Mouse (Mus musculus) layer of hippocampus, adult 9-11 months (tissue): ENCODE results near the gene Gm49368.
"Not testable (repeated sequence)": the region's sequence is repeated elsewhere in the genome, so short reads cannot be mapped to it uniquely, and the experiment has no call there.

Experiments
- DNase-seq: peaks from one replicate; pipeline ENCODE4 v3.0.0; 2022

The Gm49368 gene

DNA sequence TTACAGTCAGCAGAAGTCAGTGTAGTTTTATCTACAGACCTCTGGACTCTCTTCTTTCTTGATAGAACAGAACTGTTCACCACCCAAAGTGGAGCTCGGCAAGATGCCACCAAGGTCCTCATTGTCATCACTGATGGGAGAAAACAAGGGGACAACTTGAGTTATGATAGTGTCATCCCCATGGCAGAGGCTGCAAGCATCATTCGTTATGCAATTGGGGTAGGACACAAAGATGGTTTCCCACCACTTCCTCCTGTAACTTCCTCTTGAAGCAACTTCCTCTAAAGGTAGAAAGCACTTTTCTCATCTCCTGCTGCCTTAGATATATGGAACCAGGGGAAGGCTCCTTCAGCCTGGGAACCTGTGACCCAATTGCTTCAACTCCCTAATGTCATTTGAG is 71.1 kb downstream of the Gm49368 start:
- DNase-seq, result no peak

DNA sequence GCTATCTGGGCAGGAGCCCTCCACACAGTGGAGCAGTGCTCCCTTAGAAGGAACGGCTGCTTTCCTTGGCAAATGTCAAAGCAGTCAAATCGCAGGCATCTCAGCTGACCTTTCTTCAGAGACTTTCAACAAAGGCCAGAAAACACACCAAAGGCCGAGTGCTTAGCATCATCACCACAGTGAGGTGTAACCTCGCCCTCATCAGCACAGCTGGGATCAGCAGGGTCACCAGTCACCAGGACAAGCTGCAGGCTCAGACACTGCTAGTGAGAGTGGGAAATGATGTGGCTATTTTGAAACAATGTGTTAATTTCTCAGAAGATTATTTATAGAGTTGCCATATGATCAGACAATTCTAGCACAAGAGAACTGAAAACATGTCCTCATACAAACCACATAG is 74.4 kb downstream of the Gm49368 start:
- no peak for DNase-seq

DNA sequence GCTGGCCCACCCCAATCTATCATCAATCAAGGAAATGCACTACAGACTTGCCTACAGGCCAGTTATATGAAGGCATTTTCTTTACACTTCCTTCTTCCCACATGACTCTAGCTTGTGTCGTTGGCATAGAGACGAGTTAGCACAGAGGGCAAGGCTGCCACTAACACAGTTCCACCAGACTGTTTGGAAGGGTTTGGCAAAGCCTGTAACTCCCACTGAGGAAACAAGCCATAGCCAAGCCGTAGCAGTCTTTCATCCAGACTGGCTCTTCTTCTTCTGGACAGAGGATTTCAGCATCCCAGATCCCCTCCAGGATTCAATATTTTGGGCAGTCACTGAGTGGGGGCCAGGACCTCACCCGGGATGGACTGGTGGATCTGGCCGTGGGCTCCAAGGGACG is 77.1 kb downstream of the Gm49368 start:
- DNase-seq, result no peak

DNA sequence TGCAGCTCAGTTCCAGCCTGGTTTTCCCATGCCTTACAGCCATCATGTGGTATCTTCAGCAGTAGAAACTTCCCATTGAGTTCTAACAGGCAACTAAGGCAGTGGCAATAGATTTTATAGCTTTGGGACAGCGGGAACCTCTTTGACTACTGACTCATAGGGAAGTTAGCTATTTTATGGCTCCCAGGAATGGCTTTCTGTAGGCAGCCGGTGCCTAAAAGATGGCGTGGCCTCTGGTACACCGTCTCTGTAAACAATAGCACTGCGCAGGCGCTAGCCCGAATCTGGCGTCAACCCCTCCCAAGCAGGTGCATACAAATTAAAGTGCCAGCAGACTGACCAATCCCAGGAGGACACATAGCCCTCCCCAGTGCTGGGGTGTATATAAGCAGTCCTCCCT is 88.5 kb downstream of the Gm49368 start:
- no peak for DNase-seq

GRCm38 (mm10) chr7:128154076-128154475 is 91.6 kb downstream of the Gm49368 start, which contains the start of gene Itgad:
Gene Itgad, plus strand, starts transcription at chr7:128154376.
- DNase-seq, result no peak

DNA sequence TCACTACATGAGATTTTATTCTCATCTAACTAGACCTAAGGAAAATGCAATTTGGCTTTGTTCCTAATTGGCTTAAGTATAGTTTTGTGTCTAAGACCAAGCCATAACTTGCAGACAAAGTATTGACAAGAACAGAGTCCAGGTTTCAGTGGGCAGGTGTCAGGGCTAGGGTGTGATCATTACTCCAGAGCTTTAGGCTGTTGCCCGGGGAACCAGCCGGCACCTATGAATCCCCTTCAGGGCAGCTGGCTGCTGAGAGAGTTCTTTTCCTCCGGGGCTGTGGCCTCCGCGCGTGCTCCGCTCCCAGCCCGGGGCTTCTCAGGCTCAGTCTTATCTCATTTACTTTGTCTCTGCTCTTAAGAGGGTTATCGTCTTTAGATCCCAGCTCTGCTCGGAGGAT is 92.4 kb downstream of the Gm49368 start:
- no peak for DNase-seq

DNA sequence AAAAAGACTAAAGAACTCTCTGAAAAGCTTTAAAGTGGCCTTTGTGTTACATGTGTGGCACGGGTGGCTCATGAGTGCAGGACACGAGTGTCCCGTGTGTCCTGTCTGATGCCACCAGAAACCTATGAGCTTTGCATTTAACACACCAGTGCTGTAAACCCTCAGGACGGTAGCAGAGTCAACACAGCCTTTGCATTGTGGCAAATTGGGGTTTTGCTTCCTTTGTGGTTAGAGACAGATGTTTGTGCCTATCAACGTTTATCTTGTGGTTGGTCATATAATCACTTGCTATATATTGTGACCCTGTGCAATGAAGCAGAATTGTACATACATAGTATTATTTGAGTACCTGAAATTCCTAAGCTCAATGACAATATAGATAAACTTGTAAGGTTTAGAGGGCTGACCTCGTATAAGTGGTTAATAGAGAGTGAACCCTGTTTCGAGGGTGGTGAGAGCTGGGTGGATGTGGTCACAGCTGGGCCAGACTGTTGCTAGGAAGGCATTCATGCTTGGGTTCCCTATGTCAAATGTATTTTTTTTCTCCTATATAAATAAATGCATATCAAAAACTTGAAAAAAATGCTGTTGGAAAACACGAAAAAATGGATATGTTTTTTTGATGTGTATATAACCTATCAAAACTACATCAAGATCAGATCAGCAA is 96.3 kb downstream of the Gm49368 start:
- DNase-seq, result not testable (repeated sequence)

- no peak for DNase-seq
Observed at GRCm38 (mm10) chr7:128164001-128164400, 101.5 kb downstream of the Gm49368 start.

- no peak for DNase-seq
Observed at GRCm38 (mm10) chr7:128166391-128166790, 103.9 kb downstream of the Gm49368 start.

DNA sequence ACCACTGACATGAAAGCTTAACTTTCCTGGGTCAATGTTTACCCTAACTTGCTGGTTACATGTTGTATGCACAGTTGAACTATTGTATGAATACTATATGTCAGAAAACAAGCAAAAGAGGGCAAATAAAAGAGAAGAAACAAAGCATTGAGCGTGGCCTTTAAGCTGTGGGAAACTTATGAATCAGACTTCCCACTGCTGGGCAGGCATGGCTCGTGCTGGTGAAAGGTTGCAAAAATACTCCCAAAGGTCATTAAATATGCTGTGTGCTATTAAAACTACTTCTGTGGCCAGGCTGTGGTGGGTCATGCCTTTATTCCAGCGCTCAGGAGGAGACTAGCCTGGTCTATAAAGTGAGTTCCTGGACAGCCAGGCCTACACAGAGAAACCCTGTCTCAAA is 107.5 kb downstream of the Gm49368 start:
- no peak for DNase-seq
